Comparison of ENCODE assay signal across 22 mouse cellular contexts in genomic region chr6:101609015-101609414, GRCm38 (mm10).
"Had no signal": no experiment of that assay in that cellular context is flagged by ENCODE, and none has a peak within 500 bp of the region (broad histone marks: within the 10 kb centered on the region; RNA-seq: fewer than 3 reads in every experiment).

No protein-coding gene starts in this region.

- DNase-seq: gastrocnemius, postnatal 14 days; gastrocnemius, postnatal 36 days; heart, adult 11 months; heart, postnatal 10 days; heart, postnatal 36 days; kidney, adult 11 months; kidney, adult 2 months; kidney, adult 9 months; kidney, postnatal 14 days; kidney, postnatal 36 days; layer of hippocampus, postnatal 36 days had no signal

- H3K4me3 ChIP-seq: heart, embryonic 10.5 days; heart, embryonic 12.5 days; hindbrain, embryonic 13.5 days; hindbrain, embryonic 15.5 days; kidney, embryonic 15.5 days; limb, embryonic 13.5 days; limb, embryonic 15.5 days; liver, embryonic 12.5 days had no signal

- H3K27ac ChIP-seq: heart, embryonic 10.5 days; hindbrain, embryonic 13.5 days; hindbrain, embryonic 15.5 days; hindbrain, postnatal 0 days; kidney, embryonic 15.5 days; kidney, postnatal 0 days; limb, embryonic 13.5 days; limb, embryonic 15.5 days; liver, embryonic 12.5 days; liver, embryonic 14.5 days had no signal
